Mouse (Mus musculus): Measurements from ENCODE around the gene Cops7a. TPM values are rescaled to one million over a fixed set of nuclear protein-coding genes. Genes with fewer than 3 reads are reported as not detected.

The Cops7a gene
- polyA plus RNA-seq, 1 experiment from 2014 or later, result 105 TPM

DNA sequence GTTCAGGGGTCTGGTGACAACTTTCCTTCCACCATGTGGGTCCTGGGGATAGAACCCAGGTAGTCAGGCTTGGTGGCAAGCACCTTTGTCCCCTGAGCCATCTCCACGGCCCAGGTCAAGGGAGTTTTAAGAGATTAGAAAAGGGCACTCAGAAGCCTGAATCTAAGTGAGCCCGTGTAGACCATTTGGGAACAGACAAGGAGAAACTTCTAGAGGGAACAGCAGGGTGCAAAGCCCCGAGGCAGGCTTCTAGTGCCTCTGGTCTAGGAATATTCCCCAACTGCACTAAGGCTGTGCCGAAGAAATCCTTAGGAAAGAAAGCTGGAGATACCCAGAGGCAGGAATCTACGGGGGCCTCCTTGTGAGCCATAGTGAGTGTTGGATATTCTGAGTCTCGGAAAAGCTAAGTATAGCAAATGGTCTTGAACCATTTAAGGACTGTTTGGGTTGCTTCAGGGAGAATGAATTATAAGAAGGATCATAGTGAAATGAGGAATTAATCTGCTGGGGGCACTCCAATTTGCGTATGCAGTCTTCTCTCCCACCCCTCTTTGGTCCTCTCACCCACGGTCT, 30.6 kb upstream of the Cops7a start:
- Histone ChIP-seq H3K9me3 (no peaks in the 10 kb centered on the region), H3K4me2 (replicated peaks) (peak overlapping the region; percentile 99), H3K4me1 (peaks cover 19% of the 10 kb centered on the region), H3K27ac (replicated peaks) (no peak overlapping the region), H3K4me3 (peak overlapping the region; percentile 70), H3K36me3 (no peaks in the 10 kb centered on the region), H3K27me3 (peaks cover 94% of the 10 kb centered on the region), H3K9ac (replicated peaks) (no peak overlapping the region; the same call in 1 of the 2 replicates)
- 53% methylated on average over 8 of the region's 8 CpGs for WGBS
- ATAC-seq (ENCODE audit: low FRiP score, low read depth), result no peak

DNA sequence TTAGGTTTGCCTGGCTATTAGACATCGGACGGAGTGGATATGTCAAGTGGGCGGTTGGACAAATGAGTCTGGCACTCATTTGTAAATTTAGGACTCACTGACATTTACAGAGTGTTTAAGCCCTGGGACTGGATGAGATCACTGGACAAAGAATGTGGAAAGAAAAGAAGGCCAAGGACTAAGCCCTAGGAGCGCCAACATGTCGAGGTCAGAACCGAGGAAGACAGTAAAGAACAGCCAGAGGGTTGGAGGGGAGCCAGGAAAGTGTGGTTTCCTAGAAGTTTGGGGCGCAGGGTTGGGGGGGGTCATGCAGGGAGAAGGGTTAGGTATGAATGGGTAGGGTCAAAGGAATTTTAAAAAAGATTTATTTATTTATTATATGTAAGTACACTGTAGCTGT, 29.9 kb upstream of the Cops7a start:
- WGBS, result 82% methylated on average over 7 of the region's 7 CpGs
- Histone ChIP-seq H3K36me3 (no peaks in the 10 kb centered on the region), H3K4me2 (replicated peaks) (no peak overlapping the region), H3K4me3 (no peak overlapping the region), H3K9me3 (peaks cover 4% of the 10 kb centered on the region; the same call in 1 of the 2 replicates), H3K9ac (replicated peaks) (no peak overlapping the region), H3K4me1 (peaks cover 19% of the 10 kb centered on the region), H3K27ac (replicated peaks) (no peak overlapping the region), H3K27me3 (peaks cover 87% of the 10 kb centered on the region)
- no peak for ATAC-seq (ENCODE audit: low FRiP score, low read depth)

DNA sequence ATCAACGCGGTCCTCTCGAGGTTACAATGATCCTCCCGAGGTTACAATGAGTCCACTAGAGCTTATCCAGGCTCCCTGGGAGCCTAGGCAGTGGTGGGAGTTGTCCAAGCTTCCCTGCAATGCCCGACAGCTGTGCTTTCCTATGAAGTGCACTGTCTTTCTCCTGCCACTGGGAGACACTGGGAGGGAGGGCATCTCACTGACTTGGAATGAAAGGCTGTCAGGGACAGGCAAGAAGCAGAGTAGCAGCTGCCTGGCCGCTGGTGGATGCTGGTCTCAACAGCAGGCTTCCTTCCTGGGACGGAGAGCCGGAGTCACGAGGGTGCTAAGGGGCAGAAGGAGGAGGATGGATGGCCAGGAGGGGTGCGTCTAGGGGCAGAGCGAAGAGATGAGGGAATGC, 28.5 kb upstream of the Cops7a start:
- H3K4me1 ChIP-seq, result peaks cover 17% of the 10 kb centered on the region
- peaks cover 73% of the 10 kb centered on the region for H3K27me3 ChIP-seq
- no peak overlapping the region for H3K4me3 ChIP-seq
- peak overlapping the region; percentile 26 for H3K4me2 ChIP-seq (replicated peaks)
- peaks cover 11% of the 10 kb centered on the region for H3K9me3 ChIP-seq
- no peak overlapping the region; the same call in 1 of the 2 replicates for H3K9ac ChIP-seq (replicated peaks)
- H3K36me3 ChIP-seq, result no peaks in the 10 kb centered on the region
- 0 out of 2 replicates have a peak, but pooled peaks have one; percentile 27 for ATAC-seq (ENCODE audit: low FRiP score, low read depth)
- WGBS, result 7% methylated on average over 11 of the region's 11 CpGs
- no peak overlapping the region for H3K27ac ChIP-seq (replicated peaks)

DNA sequence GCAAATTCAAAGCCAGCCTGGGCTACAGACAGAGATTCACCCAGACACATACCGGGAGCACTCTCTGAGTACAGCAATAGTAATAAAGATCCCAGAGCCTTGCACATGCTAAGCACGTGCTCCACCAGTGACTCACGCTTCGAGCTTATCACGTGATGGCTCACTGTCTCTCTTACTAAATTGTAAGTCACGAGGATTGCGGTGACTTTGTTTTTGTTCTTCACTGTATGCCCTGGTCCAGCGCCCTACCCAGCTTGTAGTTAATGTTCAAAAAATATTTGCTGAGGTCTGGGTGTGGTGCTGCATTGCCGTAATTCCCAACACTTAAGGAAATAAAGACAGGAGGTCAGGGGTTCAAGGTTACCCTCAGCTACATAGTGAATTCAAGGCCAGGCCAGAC, 28.0 kb upstream of the Cops7a start:
- H3K4me2 ChIP-seq (replicated peaks), result no peak overlapping the region
- peaks cover 11% of the 10 kb centered on the region for H3K9me3 ChIP-seq
- no peak overlapping the region for H3K4me3 ChIP-seq
- H3K27me3 ChIP-seq, result peaks cover 69% of the 10 kb centered on the region
- ATAC-seq (ENCODE audit: low FRiP score, low read depth), result no peak
- no peak overlapping the region for H3K9ac ChIP-seq (replicated peaks)
- H3K4me1 ChIP-seq, result peaks cover 17% of the 10 kb centered on the region
- 84% methylated on average over 9 of the region's 9 CpGs for WGBS
- no peaks in the 10 kb centered on the region for H3K36me3 ChIP-seq
- H3K27ac ChIP-seq (replicated peaks), result no peak overlapping the region

DNA sequence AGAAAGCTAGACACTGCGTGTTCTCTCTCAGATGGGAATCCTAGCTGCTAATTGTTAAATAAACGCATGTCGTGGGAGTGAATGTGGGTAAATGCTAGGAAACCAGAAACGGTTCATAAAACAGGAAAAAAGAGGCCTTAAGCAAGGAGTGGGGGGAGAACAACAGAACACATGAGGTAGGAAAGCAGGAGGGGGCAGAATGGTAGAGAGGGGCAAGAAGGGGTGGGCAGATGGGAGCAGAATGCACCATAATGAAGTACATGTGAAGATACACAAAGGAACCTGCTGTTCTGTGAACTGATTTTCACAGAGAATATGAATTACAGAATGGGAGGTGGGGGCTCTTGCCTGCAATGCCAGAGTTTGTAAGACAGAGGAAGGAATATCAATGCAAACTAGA, 26.9 kb upstream of the Cops7a start:
- Histone ChIP-seq H3K27ac (replicated peaks) (no peak overlapping the region), H3K36me3 (no peaks in the 10 kb centered on the region), H3K4me1 (peaks cover 13% of the 10 kb centered on the region), H3K27me3 (peaks cover 61% of the 10 kb centered on the region), H3K4me3 (no peak overlapping the region), H3K9ac (replicated peaks) (no peak overlapping the region), H3K9me3 (peaks cover 11% of the 10 kb centered on the region), H3K4me2 (replicated peaks) (no peak overlapping the region)
- 81% methylated on average over 4 of the region's 4 CpGs for WGBS
- ATAC-seq (ENCODE audit: low FRiP score, low read depth), result no peak

DNA sequence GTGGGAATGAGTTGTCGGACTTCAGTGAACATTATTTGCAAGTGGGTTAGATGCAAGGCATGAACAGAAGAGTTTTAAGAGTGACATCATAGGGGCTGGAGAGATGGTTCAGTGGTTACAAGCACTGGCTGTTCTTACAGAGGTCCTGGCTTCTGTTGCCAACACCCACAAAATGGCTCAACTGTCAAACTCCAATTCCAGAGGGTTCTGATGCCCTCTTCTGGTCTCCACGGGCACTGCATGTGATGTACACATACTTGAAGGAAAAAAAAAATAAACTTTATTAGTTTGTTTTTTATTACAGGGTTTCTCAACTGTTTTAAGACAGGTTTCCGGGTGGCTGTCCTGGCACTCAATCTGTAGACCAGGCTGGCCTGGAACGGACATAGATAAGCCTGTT, 2.4 kb upstream of the Cops7a start:
- no peaks in the 10 kb centered on the region for H3K27me3 ChIP-seq
- H3K27ac ChIP-seq (replicated peaks), result no peak overlapping the region
- peaks cover 17% of the 10 kb centered on the region for H3K4me1 ChIP-seq
- H3K9me3 ChIP-seq, result no peaks in the 10 kb centered on the region
- 76% methylated on average over 4 of the region's 4 CpGs for WGBS
- peaks cover 10% of the 10 kb centered on the region; the same call in 1 of the 2 replicates for H3K36me3 ChIP-seq
- H3K4me3 ChIP-seq, result no peak overlapping the region
- no peak overlapping the region for H3K4me2 ChIP-seq (replicated peaks)
- H3K9ac ChIP-seq (replicated peaks), result no peak overlapping the region
- no peak for ATAC-seq (ENCODE audit: low FRiP score, low read depth)

DNA sequence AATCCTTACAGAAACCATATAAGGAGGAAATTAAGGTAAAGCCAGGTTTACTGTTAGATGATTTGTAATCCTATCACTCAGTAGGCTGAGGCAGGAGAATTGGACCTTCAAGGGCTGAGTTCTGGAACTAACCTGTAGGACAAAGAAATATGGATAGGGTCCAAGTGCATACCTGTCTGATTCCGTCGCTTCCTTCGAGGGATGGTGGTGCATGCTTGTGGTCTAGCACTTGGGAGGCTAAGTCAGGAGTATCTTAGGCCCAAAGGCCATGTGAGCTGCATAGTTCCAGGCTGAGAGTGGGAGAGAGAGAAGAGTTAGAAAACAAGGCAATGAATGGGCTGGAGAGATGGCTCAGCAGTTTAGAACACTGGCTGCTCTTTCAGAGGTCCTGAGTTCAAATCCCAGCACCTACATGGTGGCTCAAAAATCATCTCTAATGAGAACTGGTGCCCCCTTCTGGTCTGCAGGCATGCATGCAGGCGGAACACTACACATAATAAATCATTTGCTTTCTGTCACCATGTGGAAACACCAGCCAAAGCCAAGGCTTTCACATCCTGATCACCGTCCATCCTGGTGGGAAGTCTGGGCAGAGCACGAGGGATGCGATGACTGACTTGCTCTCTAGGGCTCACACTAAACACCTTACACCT, 1.3 kb upstream of the Cops7a start:
- 97% methylated on average over 7 of the region's 7 CpGs for WGBS
- Histone ChIP-seq H3K9ac (replicated peaks) (no peak overlapping the region), H3K4me2 (replicated peaks) (peak overlapping the region; percentile 91)

DNA sequence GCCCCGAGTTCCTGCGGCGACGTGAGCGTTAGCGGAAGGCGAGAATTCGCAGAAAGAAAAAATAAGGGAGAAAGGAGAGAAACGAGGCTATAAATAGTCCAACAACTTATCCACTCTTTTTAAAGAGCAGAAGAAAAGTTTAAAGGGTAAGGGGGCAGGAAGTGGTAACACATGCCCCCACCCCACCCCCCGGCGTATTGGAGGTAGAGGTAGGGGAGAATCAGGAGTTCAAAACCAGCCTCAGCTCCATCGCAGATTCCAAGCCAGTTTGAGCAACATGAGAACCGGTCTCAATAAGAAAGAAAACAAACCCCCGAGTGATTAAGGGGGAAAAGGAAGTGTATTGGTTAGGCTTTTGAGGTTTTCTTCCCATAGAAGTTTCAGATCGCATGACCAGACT, 409 bp upstream of the Cops7a start:
- Histone ChIP-seq H3K36me3 (peaks cover 30% of the 10 kb centered on the region), H3K27me3 (no peaks in the 10 kb centered on the region), H3K4me2 (replicated peaks) (peak overlapping the region; percentile 91), H3K4me1 (peaks cover 17% of the 10 kb centered on the region), H3K4me3 (peak overlapping the region; percentile 68), H3K9ac (replicated peaks) (peak overlapping the region; percentile 81), H3K9me3 (no peaks in the 10 kb centered on the region), H3K27ac (replicated peaks) (peak overlapping the region; percentile 87)
- 18% methylated on average over 15 of the region's 15 CpGs for WGBS
- peak; percentile 12; the same call in 1 of the 2 replicates for ATAC-seq (ENCODE audit: low FRiP score, low read depth)

More for the DNA sequence above, 1.3 kb upstream of the Cops7a start:
- no peaks in the 10 kb centered on the region for H3K9me3 ChIP-seq
- no peaks in the 10 kb centered on the region for H3K27me3 ChIP-seq
- peak overlapping the region; percentile 68; the same call in 1 of the 2 replicates for H3K4me3 ChIP-seq
- no peak overlapping the region for H3K27ac ChIP-seq (replicated peaks)
- H3K4me1 ChIP-seq, result peaks cover 17% of the 10 kb centered on the region
- no peak for ATAC-seq (ENCODE audit: low FRiP score, low read depth)
- peaks cover 22% of the 10 kb centered on the region for H3K36me3 ChIP-seq

DNA sequence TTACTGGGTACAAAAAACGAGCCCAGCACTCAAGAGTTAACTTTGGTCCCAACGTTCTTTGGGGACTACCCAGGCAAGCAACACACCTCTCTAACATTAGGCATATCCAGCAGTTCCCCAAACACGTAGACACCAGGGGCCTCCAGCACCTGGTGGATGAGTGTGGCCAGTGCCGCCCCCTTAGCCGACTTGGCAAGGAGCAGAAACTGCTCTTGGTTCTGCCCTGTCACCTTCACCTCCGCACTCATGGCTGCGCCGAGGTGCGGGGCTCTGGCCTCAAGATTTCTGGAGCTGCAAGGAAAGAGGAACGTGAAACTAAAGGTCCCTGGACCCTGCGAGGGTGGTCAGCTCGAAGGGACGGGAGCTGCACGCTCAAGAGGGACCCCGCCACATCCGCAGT, 700 bp downstream of the Cops7a start:
- peaks cover 41% of the 10 kb centered on the region for H3K36me3 ChIP-seq
- WGBS, result 43% methylated on average over 16 of the region's 16 CpGs
- peak overlapping the region; percentile 91 for H3K4me2 ChIP-seq (replicated peaks)
- peaks cover 17% of the 10 kb centered on the region for H3K4me1 ChIP-seq
- peak overlapping the region; percentile 87 for H3K27ac ChIP-seq (replicated peaks)
- H3K9me3 ChIP-seq, result no peaks in the 10 kb centered on the region
- peak; percentile 42; the same call in 1 of the 2 replicates for ATAC-seq (ENCODE audit: low FRiP score, low read depth)
- peak overlapping the region; percentile 81 for H3K9ac ChIP-seq (replicated peaks)
- no peaks in the 10 kb centered on the region for H3K27me3 ChIP-seq
- peak overlapping the region; percentile 68 for H3K4me3 ChIP-seq

DNA sequence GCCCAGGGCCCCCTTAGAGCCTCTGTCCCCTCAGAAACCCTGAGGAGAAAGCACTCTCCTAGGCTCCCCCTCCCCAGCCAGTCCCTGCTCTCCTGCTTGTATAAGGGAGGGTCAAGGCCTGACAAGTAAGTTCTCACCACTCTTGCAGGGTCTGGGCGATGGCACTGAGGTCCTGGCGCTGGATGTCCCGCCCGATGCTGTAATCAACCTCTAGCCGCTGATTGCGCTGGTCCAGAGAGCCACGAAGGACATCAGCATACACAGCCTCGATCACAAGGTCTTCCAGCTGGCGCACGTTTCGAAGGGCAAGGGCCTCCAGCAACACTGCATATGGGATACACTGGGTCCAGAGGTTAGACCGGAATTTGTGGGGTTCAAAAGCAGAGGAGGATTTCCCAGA, 4.3 kb downstream of the Cops7a start:
- no peak overlapping the region for H3K9ac ChIP-seq (replicated peaks)
- peaks cover 11% of the 10 kb centered on the region for H3K4me1 ChIP-seq
- no peak overlapping the region for H3K4me3 ChIP-seq
- no peak overlapping the region for H3K4me2 ChIP-seq (replicated peaks)
- no peaks in the 10 kb centered on the region for H3K27me3 ChIP-seq
- 97% methylated on average over 12 of the region's 12 CpGs for WGBS
- peaks cover 63% of the 10 kb centered on the region for H3K36me3 ChIP-seq
- no peak for ATAC-seq (ENCODE audit: low FRiP score, low read depth)
- H3K9me3 ChIP-seq, result no peaks in the 10 kb centered on the region
- H3K27ac ChIP-seq (replicated peaks), result no peak overlapping the region

DNA sequence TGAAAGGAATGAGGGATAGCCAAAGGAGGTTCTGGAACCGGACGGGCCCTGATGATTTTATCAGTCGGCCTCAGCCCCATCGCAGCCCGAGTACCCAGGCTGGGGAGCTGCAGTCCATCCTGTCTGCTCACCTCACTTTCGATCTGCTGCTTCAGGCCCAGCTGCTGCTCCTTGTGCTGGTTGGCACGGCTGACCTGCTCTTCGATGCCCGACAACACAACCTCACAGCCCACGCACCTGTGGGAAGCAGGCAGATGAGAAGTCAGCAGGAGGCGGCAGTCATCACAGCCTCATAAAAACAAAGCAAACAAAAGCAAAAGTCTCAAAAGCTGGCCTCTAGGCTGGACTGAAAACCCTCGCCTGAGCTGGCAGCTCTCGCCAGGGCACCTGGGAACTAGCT, 5.4 kb downstream of the Cops7a start:
- Histone ChIP-seq H3K4me3 (no peak overlapping the region), H3K4me2 (replicated peaks) (no peak overlapping the region), H3K27me3 (no peaks in the 10 kb centered on the region), H3K36me3 (peaks cover 67% of the 10 kb centered on the region), H3K4me1 (peaks cover 9% of the 10 kb centered on the region), H3K27ac (replicated peaks) (no peak overlapping the region), H3K9ac (replicated peaks) (no peak overlapping the region), H3K9me3 (no peaks in the 10 kb centered on the region)
- 89% methylated on average over 13 of the region's 13 CpGs for WGBS
- no peak for ATAC-seq (ENCODE audit: low FRiP score, low read depth)

DNA sequence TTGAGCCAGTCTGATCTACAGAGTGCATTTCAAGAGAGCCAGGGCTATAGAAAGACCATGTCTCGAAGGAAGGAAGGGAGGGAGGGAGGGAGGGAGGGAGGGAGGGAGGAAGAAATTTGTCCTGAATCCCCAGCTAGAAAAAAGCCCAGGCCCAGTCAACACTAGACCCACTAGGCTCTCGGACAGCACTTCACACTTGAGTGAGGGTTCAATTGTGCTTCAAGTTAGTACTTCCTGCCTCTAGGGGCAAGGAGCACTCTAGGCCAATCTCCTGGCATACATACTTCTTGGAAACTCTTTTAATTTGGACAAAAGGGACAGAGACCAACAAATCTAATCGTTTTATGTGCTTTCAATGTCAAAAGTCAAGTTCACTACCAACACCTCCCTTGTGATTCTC, 7.2 kb downstream of the Cops7a start:
- Histone ChIP-seq H3K36me3 (peaks cover 67% of the 10 kb centered on the region), H3K4me1 (no peaks in the 10 kb centered on the region), H3K9me3 (no peaks in the 10 kb centered on the region), H3K4me2 (replicated peaks) (no peak overlapping the region), H3K27me3 (no peaks in the 10 kb centered on the region), H3K9ac (replicated peaks) (no peak overlapping the region), H3K4me3 (no peak overlapping the region), H3K27ac (replicated peaks) (no peak overlapping the region)
- no peak for ATAC-seq (ENCODE audit: low FRiP score, low read depth)
- WGBS, result 91% methylated on average over 2 of the region's 3 CpGs
